Comparison of ENCODE assay signal across 10 mouse cellular contexts in genomic region chr9:14730941-14731541, GRCm38 (mm10). TPM values are rescaled to one million over a fixed set of nuclear protein-coding genes. Genes with fewer than 3 reads are reported as not detected.
DNase-seq lines count a peak whose midpoint lies in the region; ATAC-seq lines count a peak whose summit lies in the region.
"Had no signal": no experiment of that assay in that cellular context is flagged by ENCODE, and none has a peak within 500 bp of the region (broad histone marks: within the 10 kb centered on the region; RNA-seq: fewer than 3 reads in every experiment).

No protein-coding gene starts in this region.

- H3K36me3 ChIP-seq in hindbrain, embryonic 15.5 days = no peaks in the 10 kb centered on the region

- no peak overlapping the region for H3K4me3 ChIP-seq in hindbrain, embryonic 15.5 days

- H3K4me1 ChIP-seq in hindbrain, embryonic 15.5 days (replicated peaks) = peaks cover 7% of the 10 kb centered on the region

- no peaks in the 10 kb centered on the region for H3K9me3 ChIP-seq in hindbrain, embryonic 15.5 days

- H3K9ac ChIP-seq in hindbrain, embryonic 15.5 days = no peak overlapping the region

- no peak overlapping the region for H3K4me2 ChIP-seq in hindbrain, embryonic 15.5 days

- H3K27me3 ChIP-seq in hindbrain, embryonic 15.5 days = no peaks in the 10 kb centered on the region

- H3K27ac ChIP-seq in hindbrain, embryonic 15.5 days (replicated peaks) = no peak overlapping the region
- H3K27ac ChIP-seq: macrophage had no signal

- WGBS in hindbrain, embryonic 15.5 days = 35% methylated on average over 9 of the region's 9 CpGs

- peak; percentile 23 for DNase-seq in adrenal gland, adult 8-10 months
- no peak for DNase-seq in adrenal gland, postnatal 4 days (ENCODE audit: low spot score in 2 of 2)
- peak; percentile 30 to 35 for DNase-seq in adrenal gland, postnatal 36 days
- peak; percentile 15 for DNase-seq in lung, postnatal 14 days
- DNase-seq in right cerebral cortex, adult 2 months (ENCODE audit: low spot score in 2 of 2) = no peak
- no peak for DNase-seq in ovary, postnatal 14 days (ENCODE audit: low spot score)
- no peak for DNase-seq in left cerebral cortex, adult 18-20 months (ENCODE audit: low spot score in 2 of 2)

- peak; percentile 63; the same call in 1 of the 2 replicates for ATAC-seq in hindbrain, embryonic 15.5 days (ENCODE audit: low FRiP score, low read depth)

RNA-seq across cellular contexts. Expression of gene Piwil4, which starts 9.5 kb away (rescaled TPM):
- under 1 TPM in 3 of 4 experiments, not detected in 1; 0.09 to 0.27 (median 0.15) TPM for total RNA-seq in adrenal gland, adult 8-10 months (2022)
- total RNA-seq in adrenal gland, postnatal 4 days (2021) = under 1 TPM; 0.28 to 0.40 TPM
- under 1 TPM in 1 of 2 experiments, not detected in 1; 0.20 TPM for total RNA-seq in adrenal gland, postnatal 36 days (2021)
- 0.41 and 0.43 TPM in 2 replicates for polyA plus RNA-seq in hindbrain, embryonic 15.5 days (2015; fragmentation: Nextera tagmentation; extraction: Ambion mirVana)
- not detected for total RNA-seq in left cerebral cortex, adult 18-20 months (2021)
- total RNA-seq: common myeloid progenitor, adult 5-6 weeks had no signal

RNA-seq across cellular contexts. Expression of gene Fut4, which starts 21.2 kb away (rescaled TPM):
- total RNA-seq in adrenal gland, adult 8-10 months (2022) = 1 to 10 TPM; 1.2 to 2.6 (median 1.7) TPM
- 1 to 10 TPM; 2.4 to 2.6 TPM for total RNA-seq in adrenal gland, postnatal 4 days (2021)
- 1 to 10 TPM; 1.2 TPM for total RNA-seq in adrenal gland, postnatal 36 days (2021)
- polyA plus RNA-seq in hindbrain, embryonic 15.5 days (2015; fragmentation: Nextera tagmentation; extraction: Ambion mirVana) = 1.8 TPM in 2 replicates
- total RNA-seq in left cerebral cortex, adult 18-20 months (2021) = under 1 TPM; 0.21 to 0.23 TPM

RNA-seq across cellular contexts. Expression of gene 1700012B09Rik, which starts 39.8 kb away (rescaled TPM):
- total RNA-seq in adrenal gland, adult 8-10 months (2022) = not detected
- not detected for total RNA-seq in adrenal gland, postnatal 4 days (2021)
- not detected for total RNA-seq in adrenal gland, postnatal 36 days (2021)
- 2.7 and 4.2 TPM in 2 replicates for polyA plus RNA-seq in hindbrain, embryonic 15.5 days (2015; fragmentation: Nextera tagmentation; extraction: Ambion mirVana)
- not detected for total RNA-seq in left cerebral cortex, adult 18-20 months (2021)
- polyA plus RNA-seq: macrophage had no signal

RNA-seq across cellular contexts. Expression of gene Mre11a, which starts 53.4 kb away (rescaled TPM):
- total RNA-seq in adrenal gland, adult 8-10 months (2022) = 10 to 100 TPM; 18.8 to 26.9 (median 23.2) TPM
- 10 to 100 TPM; 25.8 to 31.3 TPM for total RNA-seq in adrenal gland, postnatal 4 days (2021)
- total RNA-seq in adrenal gland, postnatal 36 days (2021) = 10 to 100 TPM; 18.4 to 21.5 TPM
- polyA plus RNA-seq in hindbrain, embryonic 15.5 days (2015; fragmentation: Nextera tagmentation; extraction: Ambion mirVana) = 11.5 and 12.5 TPM in 2 replicates
- total RNA-seq in left cerebral cortex, adult 18-20 months (2021) = 10 to 100 TPM; 15.2 to 17.8 TPM

RNA-seq across cellular contexts. Expression of gene Ankrd49, which starts 53.6 kb away (rescaled TPM):
- total RNA-seq in adrenal gland, adult 8-10 months (2022) = 10 to 100 TPM; 10.6 to 15.6 (median 14.3) TPM
- total RNA-seq in adrenal gland, postnatal 4 days (2021) = 10 to 100 TPM; 21.0 to 21.2 TPM
- 10 to 100 TPM; 12.2 to 16.0 TPM for total RNA-seq in adrenal gland, postnatal 36 days (2021)
- 25.6 and 26.8 TPM in 2 replicates for polyA plus RNA-seq in hindbrain, embryonic 15.5 days (2015; fragmentation: Nextera tagmentation; extraction: Ambion mirVana)
- total RNA-seq in left cerebral cortex, adult 18-20 months (2021) = 10 to 100 TPM; 11.1 to 11.3 TPM

Comparison
In these comparisons a context has a peak if more than half of its experiments do, and no peak if none do; other contexts are left out.
1. DNase-seq: peak in adrenal gland, adult 8-10 months (single experiment), adrenal gland, postnatal 36 days (2 of 2) and lung, postnatal 14 days (single experiment); none in adrenal gland, postnatal 4 days (0 of 2), right cerebral cortex, adult 2 months (0 of 2), ovary, postnatal 14 days (single experiment) and left cerebral cortex, adult 18-20 months (0 of 2).